8 mouse cellular contexts compared by ENCODE assay signal in the genomic region with DNA sequence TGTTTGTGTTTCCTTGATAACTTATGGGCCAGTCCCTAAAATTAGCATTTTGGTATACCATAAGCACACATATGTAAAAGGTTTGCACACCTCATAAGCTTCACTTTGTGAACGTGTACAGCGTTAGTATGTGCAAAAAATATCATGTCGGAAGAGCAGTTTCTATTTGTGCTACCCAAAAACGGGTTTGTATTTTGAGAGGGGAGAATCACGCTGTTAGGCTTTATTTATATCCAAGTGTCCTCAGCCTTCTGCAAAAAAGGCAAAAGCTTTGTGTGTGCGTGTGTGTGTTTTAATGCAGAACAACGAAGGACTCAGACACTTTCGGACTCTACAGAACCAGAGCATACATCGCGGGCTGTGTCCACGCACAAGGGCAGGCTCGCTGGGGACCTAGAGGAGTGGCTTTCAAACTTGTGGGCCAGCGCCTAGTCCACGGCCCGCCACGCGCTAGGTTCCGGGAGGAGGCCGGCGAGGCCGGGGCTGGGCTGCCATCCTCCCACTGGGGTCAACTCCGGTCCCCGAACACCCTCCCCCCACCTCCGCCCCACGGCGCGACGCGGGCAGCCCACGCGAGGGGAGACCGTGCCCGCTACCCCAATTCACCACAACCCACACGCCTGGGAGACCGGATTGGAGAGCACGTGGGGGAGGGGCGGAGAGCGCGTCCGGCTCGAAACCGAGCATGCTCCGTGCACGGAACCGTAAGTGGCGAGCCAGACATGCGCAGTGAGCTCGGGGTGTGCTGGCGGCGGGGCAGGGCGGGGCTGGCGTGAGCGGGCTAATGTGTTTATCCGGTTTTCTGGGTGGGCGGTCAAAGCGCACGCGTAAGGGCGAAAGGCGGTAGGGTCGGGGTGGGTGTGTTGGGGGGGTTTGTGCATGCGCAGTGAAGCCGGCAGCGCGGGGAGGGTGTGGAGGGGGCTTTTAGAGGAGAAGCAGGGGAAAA. TPM values are rescaled to one million over a fixed set of nuclear protein-coding genes. Genes with fewer than 3 reads are reported as not detected.
DNase-seq lines count a peak whose midpoint lies in the region; ATAC-seq lines count a peak whose summit lies in the region.

No protein-coding gene starts in this region.

- peak; percentile 80 for ATAC-seq in erythroid progenitor cell, adult 5-6 weeks (replicated peaks; ENCODE audit: low FRiP score, poor library complexity, severe bottlenecking)
- ATAC-seq in heart, embryonic 13.5 days (ENCODE audit: extremely low read depth, insufficient number of reproducible peaks, low FRiP score, low TSS enrichment), result peak; percentile 89
- ATAC-seq in liver, embryonic 12.5 days, result peak; percentile 91
- ATAC-seq in stomach, embryonic 15.5 days (ENCODE audit: insufficient read depth, low FRiP score, low read depth), result peak; percentile 94

- peak overlapping the region; percentile 100 for H3K9ac ChIP-seq in heart, embryonic 13.5 days
- H3K9ac ChIP-seq in liver, embryonic 12.5 days, result peak overlapping the region; percentile 99
- peak overlapping the region; percentile 61 for H3K9ac ChIP-seq in stomach, embryonic 15.5 days

- H3K4me3 ChIP-seq in heart, embryonic 13.5 days, result peak overlapping the region; percentile 88
- H3K4me3 ChIP-seq in liver, embryonic 12.5 days, result peak overlapping the region; percentile 98
- H3K4me3 ChIP-seq in stomach, embryonic 15.5 days (replicated peaks), result peak overlapping the region; percentile 96

- H3K27me3 ChIP-seq in heart, embryonic 13.5 days (replicated peaks), result no peaks in the 10 kb centered on the region
- no peaks in the 10 kb centered on the region for H3K27me3 ChIP-seq in liver, embryonic 12.5 days (replicated peaks)
- no peaks in the 10 kb centered on the region for H3K27me3 ChIP-seq in stomach, embryonic 15.5 days (replicated peaks)

- peak overlapping the region; percentile 100 for H3K27ac ChIP-seq in heart, embryonic 13.5 days (replicated peaks)
- H3K27ac ChIP-seq in liver, embryonic 12.5 days, result peak overlapping the region; percentile 99
- peak overlapping the region; percentile 93 for H3K27ac ChIP-seq in stomach, embryonic 15.5 days

- WGBS in heart, embryonic 13.5 days, result 1% methylated on average over 64 of the region's 65 CpGs
- 1% methylated on average over 60 of the region's 65 CpGs for WGBS in liver, embryonic 12.5 days (ENCODE audit: insufficient replicate concordance)
- under 1% methylated on average over 61 of the region's 65 CpGs for WGBS in stomach, embryonic 15.5 days

- 0 out of 2 replicates have a peak, but pooled peaks cover 3% of the 10 kb centered on the region for H3K36me3 ChIP-seq in heart, embryonic 13.5 days
- peaks cover 10% of the 10 kb centered on the region for H3K36me3 ChIP-seq in liver, embryonic 12.5 days
- H3K36me3 ChIP-seq in stomach, embryonic 15.5 days, result no peaks in the 10 kb centered on the region

- peak overlapping the region; percentile 82 for H3K4me2 ChIP-seq in heart, embryonic 13.5 days
- peak overlapping the region; percentile 88 for H3K4me2 ChIP-seq in liver, embryonic 12.5 days
- H3K4me2 ChIP-seq in stomach, embryonic 15.5 days, result peak overlapping the region; percentile 60

- H3K9me3 ChIP-seq in heart, embryonic 13.5 days, result no peaks in the 10 kb centered on the region
- H3K9me3 ChIP-seq in liver, embryonic 12.5 days (replicated peaks), result no peaks in the 10 kb centered on the region
- H3K9me3 ChIP-seq in stomach, embryonic 15.5 days, result no peaks in the 10 kb centered on the region

- H3K4me1 ChIP-seq in heart, embryonic 13.5 days, result peaks cover 24% of the 10 kb centered on the region
- H3K4me1 ChIP-seq in liver, embryonic 12.5 days, result peaks cover 25% of the 10 kb centered on the region
- H3K4me1 ChIP-seq in stomach, embryonic 15.5 days, result peaks cover 2% of the 10 kb centered on the region; the same call in 1 of the 2 replicates

- peak; percentile 99 for DNase-seq in CD4-positive helper T cell, adult 2 months (ENCODE audit: low read depth, low spot score)
- DNase-seq in brain, embryonic 18.5 days (ENCODE audit: low read depth, low spot score), result peak; percentile 98
- peak; percentile 100 for DNase-seq in kidney, postnatal 10 days
- DNase-seq in natural killer cell, adult 2 months (ENCODE audit: low spot score in 2 of 2), result peak; percentile 97 to 98

RNA-seq across cellular contexts. Expression of a gene that starts 0.6 kb away (rescaled TPM):
- 59.1 and 74.6 TPM in 2 replicates for total RNA-seq in erythroid progenitor cell, adult 5-6 weeks (2015; ENCODE audit: low replicate concordance)
- 51.0 and 59.3 TPM in 2 replicates for total RNA-seq in erythroid progenitor cell, adult 5-6 weeks (2017; ENCODE audit: low replicate concordance)
- 2.6 and 2.8 TPM in 2 replicates for polyA plus RNA-seq in heart, embryonic 13.5 days (2015; fragmentation: Nextera tagmentation; extraction: Ambion mirVana)
- polyA plus RNA-seq in liver, embryonic 12.5 days (2016; fragmentation: Nextera tagmentation; extraction: Ambion mirVana), result 6.2 TPM in 2 replicates
- 5.3 and 6.3 TPM in 2 replicates for polyA plus RNA-seq in stomach, embryonic 15.5 days (2015; fragmentation: Nextera tagmentation; extraction: Ambion mirVana)

RNA-seq across cellular contexts. Expression of a gene that starts 38.6 kb away (rescaled TPM):
- total RNA-seq in erythroid progenitor cell, adult 5-6 weeks (2015; ENCODE audit: low replicate concordance), result 5.9 and 10.8 TPM in 2 replicates
- 7.8 and 8.2 TPM in 2 replicates for total RNA-seq in erythroid progenitor cell, adult 5-6 weeks (2017; ENCODE audit: low replicate concordance)
- 20.3 and 23.2 TPM in 2 replicates for polyA plus RNA-seq in heart, embryonic 13.5 days (2015; fragmentation: Nextera tagmentation; extraction: Ambion mirVana)
- 6.7 and 7.2 TPM in 2 replicates for polyA plus RNA-seq in liver, embryonic 12.5 days (2016; fragmentation: Nextera tagmentation; extraction: Ambion mirVana)
- 24.6 and 26.3 TPM in 2 replicates for polyA plus RNA-seq in stomach, embryonic 15.5 days (2015; fragmentation: Nextera tagmentation; extraction: Ambion mirVana)

Comparison
In these comparisons a context has a peak if more than half of its experiments do, and no peak if none do; other contexts are left out.
1. Peak in every context shown above with its lines: DNase-seq, ATAC-seq, H3K4me3 ChIP-seq and H3K27ac ChIP-seq.